Mouse (Mus musculus) embryo, embryonic 11.5 days (tissue): ENCODE data around the gene Cyp4f37.
"Not testable (repeated sequence)": the region's sequence is repeated elsewhere in the genome, so short reads cannot be mapped to it uniquely, and the experiment has no call there.

Source experiments
- DNase-seq: peaks from one replicate; pipeline ENCODE4 v3.0.0-alpha.2; 2012; ENCODE audit warnings: low read depth, low spot score

Cyp4f37 gene

GRCm38 (mm10) chr17:32621018-32621417, at the start of gene Cyp4f37:
TSS of gene Cyp4f37 (plus strand) at chr17:32621309.
- DNase-seq, result not testable (repeated sequence)

- DNase-seq, result not testable (repeated sequence)
Measured at GRCm38 (mm10) chr17:32573286-32573685, 47.8 kb upstream of the Cyp4f37 start.

GRCm38 (mm10) chr17:32577496-32578186, 43.5 kb upstream of the Cyp4f37 start:
- DNase-seq, result no peak

- no peak for DNase-seq
Measured at GRCm38 (mm10) chr17:32596494-32596893, 24.6 kb upstream of the Cyp4f37 start.

GRCm38 (mm10) chr17:32608055-32608454, 13.1 kb upstream of the Cyp4f37 start:
- no peak for DNase-seq

- not testable (repeated sequence) for DNase-seq
Measured at GRCm38 (mm10) chr17:32610231-32610630, 10.9 kb upstream of the Cyp4f37 start.

- DNase-seq, result no peak
Measured at GRCm38 (mm10) chr17:32610896-32611295, 10.2 kb upstream of the Cyp4f37 start.

GRCm38 (mm10) chr17:32612417-32612816, 8.7 kb upstream of the Cyp4f37 start:
- no peak for DNase-seq

GRCm38 (mm10) chr17:32617252-32617651, 3.9 kb upstream of the Cyp4f37 start:
- no peak for DNase-seq

- DNase-seq, result not testable (repeated sequence)
Measured at GRCm38 (mm10) chr17:32629726-32630125, 8.6 kb downstream of the Cyp4f37 start.

- DNase-seq, result no peak
Measured at GRCm38 (mm10) chr17:32631936-32632335, 10.8 kb downstream of the Cyp4f37 start.

- not testable (repeated sequence) for DNase-seq
Measured at GRCm38 (mm10) chr17:32634242-32634971, 13.3 kb downstream of the Cyp4f37 start.

- DNase-seq, result peak; percentile 72
Measured at GRCm38 (mm10) chr17:32634972-32635314, 13.8 kb downstream of the Cyp4f37 start.

- DNase-seq, result no peak
Measured at GRCm38 (mm10) chr17:32636341-32636740, 15.2 kb downstream of the Cyp4f37 start.

- DNase-seq, result no peak
Measured at GRCm38 (mm10) chr17:32637151-32637550, 16.0 kb downstream of the Cyp4f37 start.

GRCm38 (mm10) chr17:32646631-32647030, 25.5 kb downstream of the Cyp4f37 start:
- no peak for DNase-seq

GRCm38 (mm10) chr17:32653860-32654259, 32.8 kb downstream of the Cyp4f37 start:
- no peak for DNase-seq

GRCm38 (mm10) chr17:32657041-32657440, 35.9 kb downstream of the Cyp4f37 start:
- DNase-seq, result no peak

GRCm38 (mm10) chr17:32658246-32658645, 37.1 kb downstream of the Cyp4f37 start:
- no peak for DNase-seq

GRCm38 (mm10) chr17:32658712-32659111, 37.6 kb downstream of the Cyp4f37 start, which contains the start of gene Cyp4f40:
TSS of gene Cyp4f40 (plus strand) at chr17:32658900.
- DNase-seq, result no peak

- DNase-seq, result no peak
Measured at GRCm38 (mm10) chr17:32673976-32674375, 52.9 kb downstream of the Cyp4f37 start.

GRCm38 (mm10) chr17:32676040-32676635, 55.0 kb downstream of the Cyp4f37 start:
- no peak for DNase-seq

- DNase-seq, result peak; percentile 35
Measured at GRCm38 (mm10) chr17:32680404-32680803, 59.3 kb downstream of the Cyp4f37 start.
